Mouse (Mus musculus): ENCODE measurements around the gene Zfp362. TPM values are rescaled to one million over a fixed set of nuclear protein-coding genes. Genes with fewer than 3 reads are reported as not detected.
A peak's percentile ranks its signal among the peaks of the same experiment; 100 is the strongest.

The Zfp362 gene
- total RNA-seq, 2 experiments from 2014 or later: 3.7 to 32.7 TPM

DNA sequence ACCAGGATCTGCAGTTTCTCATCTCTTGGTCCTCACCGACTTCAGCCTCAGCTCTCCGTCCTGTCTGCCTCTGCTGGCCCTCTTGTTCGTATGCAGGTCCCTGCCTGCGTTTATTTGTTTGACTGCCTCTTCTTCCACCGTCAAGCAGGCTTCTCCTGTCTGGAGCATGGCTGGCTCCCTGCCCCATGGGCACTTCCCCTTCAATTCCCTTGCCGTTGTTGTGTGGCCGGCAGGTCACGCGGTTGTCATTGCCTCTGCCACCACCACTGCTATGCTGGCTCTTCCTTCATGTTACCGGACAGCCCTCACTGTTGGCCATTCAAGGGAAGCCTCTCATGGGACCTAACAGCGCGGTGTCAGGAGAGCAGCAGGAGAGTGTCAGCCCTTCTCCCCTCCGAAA, 37.7 kb downstream of the Zfp362 start:
- peak; percentile 71 for ATAC-seq (replicated peaks; ENCODE audit: poor library complexity, severe bottlenecking)

GRCm38 (mm10) chr4:128766929-128767328, 38.9 kb downstream of the Zfp362 start:
- ATAC-seq (replicated peaks; ENCODE audit: poor library complexity, severe bottlenecking): no peak

- no peak for ATAC-seq (replicated peaks; ENCODE audit: poor library complexity, severe bottlenecking)
Measured at GRCm38 (mm10) chr4:128760029-128760428, 45.8 kb downstream of the Zfp362 start.

DNA sequence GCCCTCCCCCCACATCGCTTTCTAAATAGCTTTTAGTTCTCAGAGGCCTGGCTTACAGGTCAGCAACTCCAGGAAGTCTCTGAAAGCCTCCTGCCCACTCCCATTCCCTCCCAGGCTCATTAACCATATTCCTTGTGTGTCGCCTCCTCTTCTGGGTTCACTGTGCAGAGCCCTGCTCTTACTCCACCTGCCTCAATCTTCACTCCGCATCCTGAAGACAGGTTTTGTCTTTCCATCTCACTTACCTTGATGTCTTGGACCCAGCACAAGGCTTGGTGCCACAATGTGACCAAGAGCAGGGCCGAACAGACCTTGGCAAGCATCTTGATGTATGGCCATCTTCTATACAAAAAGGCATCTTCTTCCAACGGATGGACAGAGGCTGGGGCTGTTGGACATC, 46.6 kb downstream of the Zfp362 start:
- ATAC-seq (replicated peaks; ENCODE audit: poor library complexity, severe bottlenecking): no peak

DNA sequence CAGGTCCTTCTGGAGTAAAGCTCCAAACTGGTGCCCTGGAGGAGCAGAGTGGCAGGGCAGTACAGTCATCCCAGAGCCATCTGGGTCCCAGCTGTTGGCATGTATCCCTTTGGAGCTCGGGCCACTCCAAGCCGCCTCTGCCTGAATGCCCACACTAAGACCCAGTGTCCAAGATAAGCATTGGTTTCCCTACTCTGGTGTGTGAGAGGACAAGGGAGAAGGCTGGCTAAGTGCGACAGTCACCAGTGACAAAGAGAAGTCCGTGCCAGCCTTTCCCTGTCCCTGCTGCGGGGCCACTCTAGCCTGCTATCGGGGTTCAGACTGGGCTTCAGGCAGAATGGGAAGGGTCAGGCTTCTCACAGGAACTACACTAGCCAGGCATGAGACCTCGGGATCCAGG, 49.9 kb downstream of the Zfp362 start:
- no peak for ATAC-seq (replicated peaks; ENCODE audit: poor library complexity, severe bottlenecking)

- no peak for ATAC-seq (replicated peaks; ENCODE audit: poor library complexity, severe bottlenecking)
Measured at GRCm38 (mm10) chr4:128755064-128755463, 50.8 kb downstream of the Zfp362 start, which contains the start of gene A3galt2. TSS of gene A3galt2 (plus strand) at chr4:128755364.

DNA sequence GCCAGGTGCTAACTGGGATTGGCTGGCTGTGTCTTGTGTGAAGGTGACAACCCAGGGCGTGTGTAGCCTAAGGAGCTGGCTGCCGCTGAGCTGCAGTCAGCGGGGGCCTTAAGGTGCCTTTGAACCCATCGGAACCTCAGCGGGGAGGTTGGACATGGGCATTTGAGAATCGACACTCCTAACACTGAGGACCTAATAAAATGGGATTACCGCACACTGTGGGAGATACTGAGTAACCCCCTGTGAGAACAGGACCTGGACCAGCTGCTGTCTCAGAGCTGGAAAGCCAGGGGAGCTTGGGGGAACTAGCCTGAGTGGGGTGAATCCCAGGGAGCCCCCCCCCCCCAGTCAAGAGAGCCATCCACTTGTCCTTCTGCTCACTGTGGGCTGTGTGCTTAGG, 52.3 kb downstream of the Zfp362 start:
- ATAC-seq (replicated peaks; ENCODE audit: poor library complexity, severe bottlenecking): no peak

- ATAC-seq (replicated peaks; ENCODE audit: poor library complexity, severe bottlenecking): no peak
Measured at GRCm38 (mm10) chr4:128752031-128752757, 53.7 kb downstream of the Zfp362 start.

DNA sequence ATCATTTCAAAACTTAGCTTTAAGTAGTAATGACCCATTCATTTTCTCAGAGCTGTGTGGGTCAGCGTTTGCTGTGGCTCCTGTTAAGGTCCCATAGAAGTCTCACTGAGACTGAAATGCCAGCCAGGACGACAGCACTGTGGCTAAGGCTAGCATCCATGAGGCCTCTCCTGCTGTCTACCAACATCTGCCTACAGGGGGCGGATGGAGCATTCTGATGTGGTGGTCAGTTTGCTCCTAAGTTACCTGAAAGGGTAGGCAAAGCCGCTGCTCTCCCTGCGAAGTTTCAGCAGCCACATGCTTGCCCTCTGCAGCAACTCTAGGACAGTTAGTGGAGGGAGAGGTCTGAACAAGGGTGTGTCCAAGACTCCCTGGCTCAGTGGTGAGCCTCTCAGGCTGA, 54.8 kb downstream of the Zfp362 start:
- no peak; the same call in 1 of the 2 replicates for ATAC-seq (replicated peaks; ENCODE audit: poor library complexity, severe bottlenecking)

DNA sequence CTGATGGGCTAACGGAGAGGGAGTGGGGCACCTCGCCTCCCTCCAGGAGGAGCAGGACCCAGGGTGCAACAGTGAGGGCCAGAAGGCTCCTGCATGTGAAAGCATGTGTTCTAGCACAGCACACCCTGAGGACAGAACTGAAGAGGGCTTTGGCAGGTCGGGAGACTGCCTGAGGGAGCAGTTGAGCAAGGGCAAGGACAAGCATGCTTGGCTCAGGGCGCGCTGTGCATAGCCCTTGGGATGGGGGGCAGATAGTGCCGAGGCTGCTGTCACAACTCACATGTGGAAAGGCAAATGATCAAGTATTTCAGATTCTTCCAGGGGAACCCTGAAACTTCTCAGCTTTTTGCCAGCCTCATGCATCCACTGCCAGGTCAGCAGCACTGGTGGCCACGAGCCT, 57.5 kb downstream of the Zfp362 start:
- no peak for ATAC-seq (replicated peaks; ENCODE audit: poor library complexity, severe bottlenecking)

DNA sequence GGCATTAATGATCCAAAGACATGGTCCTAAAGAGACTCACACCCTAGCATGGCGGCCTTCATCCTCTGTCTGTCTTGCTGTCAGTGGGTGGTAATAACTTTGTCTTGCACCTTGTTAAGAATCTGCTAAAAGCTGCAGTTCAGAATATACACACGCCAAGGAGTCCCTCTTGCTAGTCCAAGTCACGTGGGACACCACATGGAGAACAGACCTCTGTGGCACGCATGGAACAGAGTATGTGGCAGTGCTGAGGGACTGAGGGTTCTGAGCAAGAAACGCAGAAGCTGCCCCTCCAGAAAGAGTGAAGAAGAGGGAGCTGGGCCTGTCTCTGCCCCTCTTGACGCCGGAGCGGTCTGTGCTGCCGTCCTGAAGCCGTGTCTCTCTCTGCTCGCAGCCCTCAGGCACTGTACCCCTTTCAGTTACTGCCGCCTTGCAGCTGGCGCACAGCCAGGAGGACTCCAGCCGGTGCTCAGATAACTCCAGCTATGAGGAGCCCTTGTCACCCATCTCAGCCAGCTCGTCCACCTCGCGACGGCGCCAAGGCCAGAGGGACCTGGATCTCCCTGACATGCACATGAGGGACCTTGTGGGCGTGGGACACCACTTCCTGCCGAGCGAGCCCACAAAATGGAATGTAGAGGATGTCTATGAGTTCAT, 58.1 kb downstream of the Zfp362 start:
- no peak for ATAC-seq (replicated peaks; ENCODE audit: poor library complexity, severe bottlenecking)

DNA sequence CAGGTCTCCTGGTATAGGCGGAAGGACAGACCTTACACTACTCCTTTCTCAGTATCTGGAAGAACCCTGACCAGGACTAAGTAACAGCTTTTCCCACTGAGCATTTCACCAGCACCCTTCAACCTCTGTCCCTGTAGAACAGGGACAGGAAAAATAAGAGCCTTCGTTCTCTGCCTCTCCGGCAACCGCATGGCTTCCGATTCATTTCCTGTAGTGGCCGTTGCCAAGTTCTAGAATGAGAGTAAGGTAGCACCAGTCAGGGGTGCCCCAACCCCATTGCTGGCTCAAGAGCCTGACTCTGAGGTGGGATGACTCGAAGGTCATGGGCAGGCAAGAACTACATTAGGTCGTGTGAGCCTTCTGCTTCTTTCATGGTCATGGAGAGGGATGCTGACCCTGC, 60.7 kb downstream of the Zfp362 start:
- ATAC-seq (replicated peaks; ENCODE audit: poor library complexity, severe bottlenecking): no peak

DNA sequence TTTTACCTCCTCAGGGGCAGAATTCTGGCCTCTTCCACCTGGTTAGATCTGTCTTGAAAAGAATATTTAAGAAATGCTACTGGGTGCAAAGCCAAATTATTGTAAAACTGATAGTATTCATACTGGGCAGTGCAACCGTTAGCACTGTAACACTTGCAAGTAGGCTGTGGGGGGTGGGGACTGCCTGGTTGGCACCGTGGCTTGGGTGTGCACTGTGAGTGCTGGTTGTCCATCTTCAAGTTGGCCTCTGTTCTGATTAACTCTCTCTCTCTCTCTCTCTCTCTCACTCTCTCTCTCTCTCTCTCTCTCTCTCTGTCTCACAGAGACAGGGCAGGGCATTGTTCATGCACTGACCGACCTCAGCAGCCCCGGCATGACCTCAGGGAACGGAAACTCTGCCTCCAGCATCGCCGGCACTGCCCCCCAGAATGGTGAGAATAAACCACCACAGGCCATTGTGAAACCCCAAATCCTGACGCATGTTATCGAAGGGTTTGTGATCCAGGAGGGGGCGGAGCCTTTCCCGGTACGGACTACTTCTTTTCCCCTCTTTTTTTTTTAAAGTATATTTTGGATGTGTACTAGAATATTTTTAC, 62.7 kb downstream of the Zfp362 start:
- ATAC-seq (replicated peaks; ENCODE audit: poor library complexity, severe bottlenecking): peak; percentile 64

GRCm38 (mm10) chr4:128742379-128742970, 63.4 kb downstream of the Zfp362 start:
- no peak for ATAC-seq (replicated peaks; ENCODE audit: poor library complexity, severe bottlenecking)

DNA sequence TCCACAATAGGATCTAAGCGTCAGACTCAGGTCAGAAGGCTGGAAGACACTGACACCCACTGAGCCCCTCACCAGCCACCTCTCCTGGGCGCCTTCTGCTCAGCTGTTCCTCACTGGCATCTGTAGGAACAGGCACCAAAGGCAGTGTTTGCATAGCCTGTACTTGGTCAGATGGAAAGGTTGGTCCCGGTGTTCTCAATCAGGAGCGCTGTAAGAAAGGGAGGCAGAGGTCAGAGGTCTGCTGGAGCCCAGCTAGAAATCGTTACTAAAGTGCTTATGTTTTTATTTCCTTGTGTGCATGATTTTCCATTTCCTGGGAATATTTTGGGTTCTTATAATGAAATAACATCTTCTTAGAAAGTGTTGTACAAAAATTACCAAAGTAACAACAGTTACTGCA, 63.9 kb downstream of the Zfp362 start:
- no peak for ATAC-seq (replicated peaks; ENCODE audit: poor library complexity, severe bottlenecking)

DNA sequence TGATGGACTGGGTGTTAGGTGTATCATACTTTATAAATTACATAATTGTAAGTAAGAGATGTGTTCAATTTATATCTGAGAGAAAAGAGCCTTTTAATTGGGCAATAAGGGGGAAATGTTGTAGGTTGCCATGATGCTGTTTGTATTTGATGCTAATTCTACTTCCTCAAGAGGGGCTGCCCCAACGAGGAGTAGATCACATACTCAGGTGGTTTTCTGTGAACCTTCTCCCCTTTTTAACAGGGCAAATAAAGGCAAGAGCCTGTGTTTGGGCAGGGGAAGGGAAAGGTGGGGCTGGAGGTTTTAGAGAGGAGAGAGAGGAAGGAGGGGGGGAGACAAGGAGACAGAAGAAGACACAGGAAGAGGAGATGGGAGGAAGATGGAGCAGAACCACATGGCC, 65.0 kb downstream of the Zfp362 start:
- no peak for ATAC-seq (replicated peaks; ENCODE audit: poor library complexity, severe bottlenecking)

DNA sequence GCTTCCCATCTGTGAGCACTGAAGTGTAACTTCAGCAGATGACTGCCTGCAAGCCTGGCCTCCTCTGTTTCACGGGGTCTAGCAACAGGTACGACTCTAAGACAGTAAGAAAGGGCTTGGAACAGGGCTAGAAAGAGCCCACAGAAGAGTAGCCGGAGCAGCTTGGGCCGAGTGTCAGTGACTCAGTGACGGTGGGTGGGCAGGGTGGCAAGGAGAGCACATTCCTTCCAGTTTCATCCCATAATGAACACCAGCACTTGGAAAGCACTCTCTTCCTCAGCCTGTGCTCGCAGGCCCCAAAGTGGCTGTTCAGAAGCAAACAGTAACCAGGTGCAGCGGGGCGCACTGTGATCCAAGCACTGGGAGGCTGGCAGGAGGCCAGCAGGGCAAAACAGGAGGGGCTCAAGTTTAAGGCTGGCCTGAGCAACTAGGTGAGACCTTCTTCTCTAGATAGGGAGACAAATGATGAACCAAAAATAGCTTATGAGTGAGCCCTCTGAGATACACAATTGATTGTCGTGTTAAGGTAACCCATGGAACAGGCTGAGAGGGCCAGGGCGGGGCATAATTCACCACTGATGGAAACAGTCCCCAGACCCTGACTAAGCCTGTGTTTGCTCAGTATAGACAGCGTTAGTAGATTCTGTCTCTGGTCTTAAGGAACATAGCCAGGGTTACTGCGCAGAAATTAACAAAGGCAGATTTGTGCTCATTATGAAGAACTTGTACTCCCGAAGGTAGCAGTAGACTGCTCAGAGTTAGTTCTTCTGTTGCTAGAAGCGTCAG, 67.8 kb downstream of the Zfp362 start:
- no peak for ATAC-seq (replicated peaks; ENCODE audit: poor library complexity, severe bottlenecking)

- ATAC-seq (replicated peaks; ENCODE audit: poor library complexity, severe bottlenecking): no peak
Measured at GRCm38 (mm10) chr4:128737137-128737589, 68.7 kb downstream of the Zfp362 start.

- peak; percentile 12 for ATAC-seq (replicated peaks; ENCODE audit: poor library complexity, severe bottlenecking)
Measured at GRCm38 (mm10) chr4:128734721-128735671, 70.8 kb downstream of the Zfp362 start.
